8 mouse cellular contexts compared by ENCODE assay signal in genomic region chr12:99836404-99837131, GRCm38 (mm10). TPM values are rescaled to one million over a fixed set of nuclear protein-coding genes. Genes with fewer than 3 reads are reported as not detected.
DNase-seq lines count a peak whose midpoint lies in the region; ATAC-seq and TF ChIP-seq lines count a peak whose summit lies in the region.
"Had no signal": no experiment of that assay in that cellular context is flagged by ENCODE, and none has a peak within 500 bp of the region (broad histone marks: within the 10 kb centered on the region; RNA-seq: fewer than 3 reads in every experiment).

No protein-coding gene starts in this region.

- intact Hi-C loops in left cerebral cortex, adult 2 months (cut with DNase I) = loop anchor here (5.0 kb wide), 1 partner anchor 209 kb away; no protein-coding TSS in a partner anchor

- H3K36me3 ChIP-seq in CH12.LX (replicated peaks in 1 of 2; ENCODE audit: control insufficient read depth in 1 of 2, insufficient read depth in 1 of 2, low read length in 1 of 2) = peaks cover 4 to 44% of the 10 kb centered on the region in 2 experiments
- H3K36me3 ChIP-seq in embryonic facial prominence, embryonic 10.5 days (replicated peaks) = peaks cover 8% of the 10 kb centered on the region; the same call in 1 of the 2 replicates
- no peaks in the 10 kb centered on the region for H3K36me3 ChIP-seq in hindbrain, embryonic 16.5 days (ENCODE audit: control insufficient read depth, insufficient read depth, low read length)
- no peaks in the 10 kb centered on the region for H3K36me3 ChIP-seq in neural tube, embryonic 11.5 days (ENCODE audit: control insufficient read depth, insufficient read depth, low read length)

- dilution Hi-C loops in CH12.LX (cut with MboI; ENCODE audit: extremely low pct_ligation_motif_present, extremely low pct_unique_long_range_greater_than_20kb, low sequenced_read_pairs) = no loop called here

- DNase-seq in CH12.LX (ENCODE audit: extremely low read depth) = peak; percentile 27
- peak; percentile 41 for DNase-seq in adrenal gland, postnatal 10 days
- peak; percentile 32 for DNase-seq in embryonic facial prominence, embryonic 10.5 days (ENCODE audit: low spot score)
- peak; percentile 25 to 58 for DNase-seq in left cerebral cortex, adult 2 months (ENCODE audit: extremely low spot score in 1 of 2, low spot score in 2 of 2)
- peak; percentile 57 for DNase-seq in neural tube, embryonic 11.5 days (ENCODE audit: low spot score)
- DNase-seq in urinary bladder, postnatal 4 days (ENCODE audit: low spot score in 2 of 2) = no peak

- in situ Hi-C loops in CH12.LX (cut with MboI; ENCODE audit: low pct_ligation_motif_present, low pct_unique_long_range_greater_than_20kb, low sequenced_read_pairs) = no loop called here

- no peaks in the 10 kb centered on the region for H3K27me3 ChIP-seq in CH12.LX (replicated peaks)
- H3K27me3 ChIP-seq in embryonic facial prominence, embryonic 10.5 days (replicated peaks; ENCODE audit: low read depth, poor library complexity, severe bottlenecking) = no peaks in the 10 kb centered on the region
- no peaks in the 10 kb centered on the region for H3K27me3 ChIP-seq in hindbrain, embryonic 16.5 days (replicated peaks; ENCODE audit: control insufficient read depth, insufficient read depth, low read length)
- H3K27me3 ChIP-seq in neural tube, embryonic 11.5 days (ENCODE audit: control insufficient read depth, insufficient read depth, low read length) = no peaks in the 10 kb centered on the region
- H3K27me3 ChIP-seq: limb, embryonic 13.5 days had no signal

- H3K4me1 ChIP-seq in CH12.LX (ENCODE audit: control insufficient read depth in 1 of 2, insufficient read depth in 2 of 2) = peaks cover 0 to 5% of the 10 kb centered on the region in 2 experiments; a peak in 2 of 4 replicates
- no peaks in the 10 kb centered on the region for H3K4me1 ChIP-seq in embryonic facial prominence, embryonic 10.5 days
- peaks cover 10% of the 10 kb centered on the region for H3K4me1 ChIP-seq in hindbrain, embryonic 16.5 days (ENCODE audit: control insufficient read depth, insufficient read depth, low read depth, low read length)
- H3K4me1 ChIP-seq in neural tube, embryonic 11.5 days (ENCODE audit: control insufficient read depth, insufficient read depth, low read length) = peaks cover 8% of the 10 kb centered on the region

- no peaks in the 10 kb centered on the region for H3K79me2 ChIP-seq in CH12.LX (replicated peaks; ENCODE audit: control insufficient read depth, extremely low read depth, insufficient read depth, poor library complexity, severe bottlenecking)

- TF ChIP-seq EP300 in CH12.LX (IDR thresholded peaks at IDR 0.05; ENCODE audit: low read length) = no peak

- TF ChIP-seq CTCF in CH12.LX (conservative IDR thresholded peaks at IDR 0.05 in 1 of 2, IDR thresholded peaks at IDR 0.05 in 1 of 2; ENCODE audit: low read depth in 2 of 2, low read length in 2 of 2) = no peak
- no peak for TF ChIP-seq CTCF in left cerebral cortex, adult 2 months (IDR thresholded peaks at IDR 0.05)

- no peak for TF ChIP-seq POLR2A in CH12.LX (IDR thresholded peaks at IDR 0.05; ENCODE audit: low read depth, low read length)

- no peak overlapping the region for H3K4me2 ChIP-seq in CH12.LX (ENCODE audit: insufficient read depth, low read depth, poor library complexity, severe bottlenecking)
- H3K4me2 ChIP-seq in hindbrain, embryonic 16.5 days (ENCODE audit: low read length) = peak overlapping the region; percentile 49
- no peak overlapping the region for H3K4me2 ChIP-seq in neural tube, embryonic 11.5 days (ENCODE audit: low read depth)
- H3K4me2 ChIP-seq: limb, embryonic 13.5 days had no signal

- no peak overlapping the region for H3K27ac ChIP-seq in CH12.LX (ENCODE audit: insufficient read depth, low read depth)
- H3K27ac ChIP-seq in embryonic facial prominence, embryonic 10.5 days (replicated peaks) = no peak overlapping the region
- H3K27ac ChIP-seq in hindbrain, embryonic 16.5 days (ENCODE audit: low read depth, low read length) = peak overlapping the region; percentile 76
- H3K27ac ChIP-seq in left cerebral cortex, adult 2 months = no peak overlapping the region
- no peak overlapping the region for H3K27ac ChIP-seq in neural tube, embryonic 11.5 days (ENCODE audit: low read depth, low read length)
- H3K27ac ChIP-seq: limb, embryonic 13.5 days had no signal

- peaks cover 4% of the 10 kb centered on the region for H3K9me3 ChIP-seq in CH12.LX (replicated peaks; ENCODE audit: low read length)
- 0 out of 2 replicates have a peak, but pooled peaks cover 3% of the 10 kb centered on the region for H3K9me3 ChIP-seq in embryonic facial prominence, embryonic 10.5 days
- no peaks in the 10 kb centered on the region for H3K9me3 ChIP-seq in hindbrain, embryonic 16.5 days (ENCODE audit: control insufficient read depth, low read length)
- H3K9me3 ChIP-seq in neural tube, embryonic 11.5 days (ENCODE audit: control insufficient read depth, low read length) = no peaks in the 10 kb centered on the region
- H3K9me3 ChIP-seq: limb, embryonic 13.5 days had no signal

- TF ChIP-seq RAD21 in CH12.LX (IDR thresholded peaks at IDR 0.05; ENCODE audit: low read depth, low read length) = no peak

- WGBS in embryonic facial prominence, embryonic 10.5 days = 87% methylated on average over 20 of the region's 20 CpGs
- 25% methylated on average over 20 of the region's 20 CpGs for WGBS in hindbrain, embryonic 16.5 days
- 54% methylated on average over 20 of the region's 20 CpGs for WGBS in neural tube, embryonic 11.5 days

- no peak overlapping the region for H3K4me3 ChIP-seq in CH12.LX (replicated peaks in 1 of 3; ENCODE audit: low read depth in 2 of 3, low read length in 2 of 3, poor library complexity in 1 of 3)
- H3K4me3 ChIP-seq in embryonic facial prominence, embryonic 10.5 days = no peak overlapping the region
- H3K4me3 ChIP-seq in hindbrain, embryonic 16.5 days (ENCODE audit: low read length) = peak overlapping the region; percentile 14; the same call in 1 of the 2 replicates
- peak overlapping the region; percentile 7; the same call in 1 of the 2 replicates for H3K4me3 ChIP-seq in left cerebral cortex, adult 2 months
- no peak overlapping the region for H3K4me3 ChIP-seq in neural tube, embryonic 11.5 days (ENCODE audit: low read depth, low read length)
- H3K4me3 ChIP-seq: limb, embryonic 13.5 days had no signal

- H3K9ac ChIP-seq in CH12.LX (ENCODE audit: insufficient read depth, low read depth) = no peak overlapping the region
- peak overlapping the region; percentile 27; the same call in 1 of the 2 replicates for H3K9ac ChIP-seq in hindbrain, embryonic 16.5 days (ENCODE audit: low read depth, low read length)
- H3K9ac ChIP-seq in neural tube, embryonic 11.5 days (ENCODE audit: low read length) = no peak overlapping the region
- H3K9ac ChIP-seq: limb, embryonic 13.5 days had no signal

- peak; percentile 92 for ATAC-seq in hindbrain, embryonic 16.5 days
- ATAC-seq in neural tube, embryonic 11.5 days (ENCODE audit: insufficient read depth, low FRiP score, low TSS enrichment) = peak; percentile 78; the same call in 1 of the 2 replicates

TF ChIP-seq in CH12.LX, 34 proteins besides CTCF, POLR2A, EP300 and RAD21:
- TF ChIP-seq SIN3A (IDR thresholded peaks at IDR 0.05; ENCODE audit: low read length) (no peak), TCF12 (IDR thresholded peaks at IDR 0.05; ENCODE audit: low read depth, low read length) (no peak), JUN (IDR thresholded peaks at IDR 0.05; ENCODE audit: insufficient read depth, low read depth, low read length) (no peak), MYC (IDR thresholded peaks at IDR 0.05; ENCODE audit: low read depth, low read length) (no peak), MEF2A (IDR thresholded peaks at IDR 0.05; ENCODE audit: borderline replicate concordance, low read depth, low read length) (no peak), JUND (conservative IDR thresholded peaks at IDR 0.05; ENCODE audit: low read depth, low read length) (no peak), BHLHE40 (IDR thresholded peaks at IDR 0.05; ENCODE audit: low read depth, low read length) (no peak), POLR2AphosphoS2 (IDR thresholded peaks at IDR 0.05; ENCODE audit: low read depth, low read length) (no peak), MAZ (IDR thresholded peaks at IDR 0.05; ENCODE audit: low read depth, low read length) (no peak), NELFE (IDR thresholded peaks at IDR 0.05; ENCODE audit: low read depth, low read length) (no peak), MAFK (IDR thresholded peaks at IDR 0.05; ENCODE audit: insufficient replicate concordance, low read length) (no peak), HCFC1 (IDR thresholded peaks at IDR 0.05; ENCODE audit: low read depth, low read length) (no peak), USF1 (IDR thresholded peaks at IDR 0.05; ENCODE audit: low read depth, low read length) (no peak)

RNA-seq across cellular contexts. Expression of gene Efcab11, which starts 47.7 kb away (rescaled TPM):
- total RNA-seq in CH12.LX (2012; rRNA removed) (6.6 and 7.9 TPM in 2 replicates), CH12.LX (2014; rRNA removed) (11.1 and 12.2 TPM in 2 replicates)
- 6.6 and 8.0 TPM in 2 replicates for polyA plus RNA-seq in CH12.LX (2012; ENCODE audit: insufficient read length, low read depth)
- total RNA-seq in adrenal gland, postnatal 10 days (2021) = 1 to 10 TPM; 1.4 to 2.1 TPM
- polyA plus RNA-seq in embryonic facial prominence, embryonic 10.5 days (2016; fragmentation: Nextera tagmentation; extraction: Ambion mirVana) = 20.8 and 21.6 TPM in 2 replicates
- polyA plus RNA-seq in hindbrain, embryonic 16.5 days (2015; fragmentation: Nextera tagmentation; extraction: Ambion mirVana) = 4.8 and 4.9 TPM in 2 replicates
- under 1 TPM; 0.26 to 0.34 TPM for total RNA-seq in left cerebral cortex, adult 2 months (2021)
- polyA plus RNA-seq in neural tube, embryonic 11.5 days (2014; fragmentation: Nextera tagmentation; extraction: Ambion mirVana) = 17.1 and 18.6 TPM in 2 replicates

RNA-seq across cellular contexts. Expression of gene Tdp1, which starts 47.7 kb away (rescaled TPM):
- total RNA-seq in CH12.LX (2012; rRNA removed) = 23.4 and 27.4 TPM in 2 replicates
- 16.1 and 16.9 TPM in 2 replicates for total RNA-seq in CH12.LX (2014; rRNA removed)
- 48.3 and 53.7 TPM in 2 replicates for polyA plus RNA-seq in CH12.LX (2012; ENCODE audit: insufficient read length, low read depth)
- 10 to 100 TPM; 11.9 to 19.9 TPM for total RNA-seq in adrenal gland, postnatal 10 days (2021)
- 81.1 and 84.4 TPM in 2 replicates for polyA plus RNA-seq in embryonic facial prominence, embryonic 10.5 days (2016; fragmentation: Nextera tagmentation; extraction: Ambion mirVana)
- 46.7 and 49.2 TPM in 2 replicates for polyA plus RNA-seq in hindbrain, embryonic 16.5 days (2015; fragmentation: Nextera tagmentation; extraction: Ambion mirVana)
- 10 to 100 TPM; 24.6 to 26.4 TPM for total RNA-seq in left cerebral cortex, adult 2 months (2021)
- 76.2 and 77.3 TPM in 2 replicates for polyA plus RNA-seq in neural tube, embryonic 11.5 days (2014; fragmentation: Nextera tagmentation; extraction: Ambion mirVana)

Comparison
In these comparisons a context has a peak if more than half of its experiments do, and no peak if none do; other contexts are left out.
1. DNase-seq: peak in CH12.LX (single experiment), adrenal gland, postnatal 10 days (single experiment), embryonic facial prominence, embryonic 10.5 days (single experiment), left cerebral cortex, adult 2 months (2 of 2) and neural tube, embryonic 11.5 days (single experiment); none in urinary bladder, postnatal 4 days (0 of 2).
2. H3K4me3 ChIP-seq: peak in hindbrain, embryonic 16.5 days (single experiment) and left cerebral cortex, adult 2 months (single experiment); none in CH12.LX (0 of 3), embryonic facial prominence, embryonic 10.5 days (single experiment) and neural tube, embryonic 11.5 days (single experiment).